Mouse (Mus musculus): ENCODE results near the gene Muc13.

Gene Muc13

DNA sequence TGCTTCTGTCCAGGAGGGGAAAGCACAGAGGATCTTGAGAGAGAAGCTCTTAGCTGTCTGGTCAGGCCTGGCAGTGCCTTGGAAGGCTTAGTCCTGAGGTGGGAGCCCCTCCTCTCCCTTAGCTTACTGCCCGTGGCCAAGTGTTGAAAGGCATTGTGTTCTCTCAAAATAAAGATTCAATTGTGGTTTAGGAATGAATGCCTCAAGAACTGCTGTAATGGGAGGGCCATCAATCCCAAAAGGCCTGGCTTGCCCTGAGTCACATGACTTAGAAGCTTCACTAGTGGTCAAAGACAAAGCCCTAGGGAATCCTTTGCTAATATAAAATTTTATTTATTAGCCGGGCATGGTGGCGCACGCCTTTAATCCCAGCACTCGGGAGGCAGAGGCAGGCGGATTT is 30.8 kb downstream of the Muc13 start:
- no peak for DNase-seq (ENCODE audit: low spot score in 2 of 2)

GRCm38 (mm10) chr16:33828496-33828895 is 34.7 kb downstream of the Muc13 start:
- DNase-seq (ENCODE audit: low spot score in 2 of 2), result no peak

DNA sequence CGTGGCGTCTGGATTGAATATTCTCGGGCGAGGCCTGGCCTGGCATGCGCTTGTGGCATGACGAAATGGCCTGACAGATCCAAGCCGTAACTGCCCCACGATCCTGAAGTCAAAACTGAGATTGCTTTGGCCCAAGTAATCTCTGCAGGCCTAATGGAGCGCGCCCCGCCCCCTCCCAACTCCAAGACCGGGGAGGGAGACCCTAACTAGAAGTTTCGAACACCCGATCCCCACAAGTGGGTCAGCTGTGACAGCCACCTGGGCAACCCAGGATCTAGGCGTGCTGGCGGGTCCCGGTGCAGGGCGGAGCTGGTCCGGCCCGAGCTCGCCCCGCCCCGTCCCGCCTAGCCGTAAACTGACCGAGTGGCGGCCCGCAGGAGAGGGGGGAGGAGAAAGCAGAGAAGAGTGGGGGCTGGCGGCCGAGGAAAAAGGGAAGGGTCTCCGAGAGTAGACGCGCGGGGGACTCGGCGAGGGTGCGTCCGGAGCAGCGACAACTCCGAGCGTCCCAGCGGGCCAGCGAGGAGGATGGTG is 35.5 kb downstream of the Muc13 start, which contains the start of gene Itgb5:
TSS of gene Itgb5 (plus strand) at position 365 of the 531 bp plus-strand sequence.
- peak; percentile 14 to 40 for DNase-seq (ENCODE audit: low spot score in 2 of 2)

DNA sequence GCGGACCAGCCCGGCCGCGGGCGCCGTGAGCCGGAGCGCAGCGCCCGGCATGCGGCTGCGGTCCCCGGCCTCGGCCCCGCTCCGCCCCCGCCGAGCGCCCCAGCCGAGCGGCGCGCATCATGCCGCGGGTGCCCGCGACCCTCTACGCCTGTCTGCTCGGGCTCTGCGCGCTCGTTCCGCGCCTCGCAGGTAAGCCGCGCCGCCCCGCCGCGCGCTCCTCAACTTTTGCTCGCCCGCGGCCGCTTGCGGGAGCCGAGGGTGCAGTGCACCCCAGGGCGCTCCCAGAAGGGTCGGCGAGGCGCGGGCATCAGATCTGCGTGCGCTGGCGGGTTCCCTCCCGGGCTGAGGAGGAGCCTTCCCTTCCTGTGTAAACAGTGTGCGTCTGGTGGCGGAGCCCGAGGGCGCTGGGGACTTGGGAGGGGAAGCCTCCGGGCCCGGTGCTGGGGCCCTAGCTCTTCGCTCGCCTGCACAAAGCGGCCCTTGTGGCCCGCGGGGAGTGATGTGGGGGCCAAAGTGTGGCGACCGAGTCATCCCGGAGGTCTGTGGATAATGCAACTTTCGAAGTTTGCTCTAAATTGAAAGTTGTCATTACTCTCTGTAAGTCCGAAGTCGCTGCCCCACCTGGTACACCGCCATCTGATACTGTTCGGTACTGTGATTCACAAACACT is 36.1 kb downstream of the Muc13 start:
- DNase-seq (ENCODE audit: low spot score in 2 of 2), result peak in 1 of 2 experiments; percentile 25

GRCm38 (mm10) chr16:33830512-33831105 is 36.8 kb downstream of the Muc13 start:
- no peak for DNase-seq (ENCODE audit: low spot score in 2 of 2)

- DNase-seq (ENCODE audit: low spot score in 2 of 2), result no peak
Observed at GRCm38 (mm10) chr16:33832057-33832456, 38.2 kb downstream of the Muc13 start.

- DNase-seq (ENCODE audit: low spot score in 2 of 2), result no peak
Observed at GRCm38 (mm10) chr16:33832728-33833428, 39.0 kb downstream of the Muc13 start.

- DNase-seq (ENCODE audit: low spot score in 2 of 2), result no peak
Observed at GRCm38 (mm10) chr16:33833429-33833753, 39.6 kb downstream of the Muc13 start.

DNA sequence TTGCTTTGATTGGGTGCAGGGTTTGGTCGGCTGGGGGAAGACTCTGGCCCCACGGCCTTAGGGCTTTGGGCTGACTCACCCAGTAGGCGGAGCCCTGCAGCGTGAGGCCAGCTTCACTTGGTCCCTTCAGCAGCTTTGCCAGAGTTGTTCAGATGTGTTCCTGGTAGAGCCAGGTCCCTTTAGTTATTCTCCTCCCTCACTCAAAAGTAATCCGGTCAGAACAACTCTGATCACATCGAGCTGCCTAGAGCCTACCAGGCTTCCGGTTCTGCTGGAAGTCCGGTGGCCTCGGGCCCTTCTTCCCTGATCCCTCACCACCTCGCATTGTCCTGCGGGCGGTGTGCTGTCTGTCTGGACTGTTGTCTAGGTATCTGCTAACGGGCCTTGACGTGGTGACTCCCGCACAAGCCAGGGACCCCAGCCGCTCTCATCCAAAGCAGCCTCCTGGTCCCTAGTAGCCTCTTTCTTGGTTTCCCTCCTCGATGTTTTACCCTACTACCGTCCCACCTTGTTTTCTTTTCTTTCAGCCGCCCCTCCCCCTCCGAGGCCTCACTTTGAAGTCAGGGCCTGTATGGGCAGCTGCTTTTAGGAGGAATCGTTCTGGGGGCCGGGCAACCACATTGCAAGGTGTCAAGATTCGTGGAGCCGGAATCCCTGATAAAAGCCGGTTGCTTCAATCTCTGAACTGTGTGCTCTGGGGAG is 40.1 kb downstream of the Muc13 start:
- DNase-seq (ENCODE audit: low spot score in 2 of 2), result no peak

- no peak for DNase-seq (ENCODE audit: low spot score in 2 of 2)
Observed at GRCm38 (mm10) chr16:33836676-33837075, 42.8 kb downstream of the Muc13 start.

DNA sequence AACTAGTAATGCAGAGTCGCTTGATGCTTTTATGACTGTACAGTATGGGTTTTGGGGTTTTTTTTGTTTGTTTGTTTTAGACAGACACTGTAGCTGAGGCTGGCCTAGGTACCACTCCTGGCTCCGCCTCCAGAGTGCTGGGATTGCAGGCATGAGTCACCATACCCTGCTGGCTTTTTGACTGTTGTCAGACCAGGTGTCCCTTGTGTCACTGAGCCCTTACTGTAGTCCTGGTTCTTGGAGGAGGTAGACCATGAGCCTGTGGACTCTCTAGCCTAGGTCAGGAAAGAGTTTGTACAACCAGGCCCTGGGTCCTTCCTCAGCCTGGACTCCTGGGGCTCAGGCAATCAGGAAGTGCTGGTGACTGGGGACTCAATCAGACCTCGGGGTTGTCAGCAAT is 43.4 kb downstream of the Muc13 start:
- no peak for DNase-seq (ENCODE audit: low spot score in 2 of 2)

GRCm38 (mm10) chr16:33840616-33841015 is 46.8 kb downstream of the Muc13 start:
- no peak for DNase-seq (ENCODE audit: low spot score in 2 of 2)

DNA sequence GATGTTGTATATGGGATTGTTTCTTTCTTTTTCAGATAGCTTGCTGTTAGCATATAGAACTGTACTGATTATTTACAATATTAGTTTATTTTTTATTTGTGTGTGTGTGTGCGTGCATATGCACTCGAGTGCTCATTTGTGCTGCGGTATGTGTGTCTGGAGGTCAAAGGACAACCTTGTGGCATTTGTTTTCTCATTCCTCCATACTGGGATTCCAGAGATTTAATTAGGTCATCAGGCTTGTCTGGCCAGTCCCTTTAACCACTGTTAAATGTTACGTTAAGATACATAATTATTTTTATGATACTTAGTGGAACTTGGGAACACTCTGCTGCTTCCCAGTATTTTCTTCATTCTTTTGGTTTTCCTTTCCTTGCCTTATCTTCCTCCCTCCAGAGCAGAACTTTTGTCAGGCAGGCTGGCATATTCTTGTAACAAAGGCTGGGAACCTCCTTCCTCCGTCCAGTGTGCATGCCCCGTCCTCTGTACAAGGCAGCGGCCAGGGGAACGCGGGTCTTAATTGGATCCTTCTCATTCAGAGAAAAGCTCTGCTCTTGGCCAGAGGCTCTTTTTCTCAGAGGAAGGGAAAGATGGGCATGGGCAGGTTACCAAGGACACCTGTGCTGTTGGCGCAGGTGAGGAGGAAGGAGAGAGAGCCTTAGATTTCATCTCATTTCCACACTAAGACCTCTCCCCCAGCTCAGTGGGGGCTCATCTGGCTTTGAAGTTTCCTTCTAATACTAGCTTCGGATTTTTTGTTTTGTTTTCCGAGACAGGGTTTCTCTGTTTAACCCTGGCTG is 48.4 kb downstream of the Muc13 start:
- DNase-seq (ENCODE audit: low spot score in 2 of 2), result no peak

DNA sequence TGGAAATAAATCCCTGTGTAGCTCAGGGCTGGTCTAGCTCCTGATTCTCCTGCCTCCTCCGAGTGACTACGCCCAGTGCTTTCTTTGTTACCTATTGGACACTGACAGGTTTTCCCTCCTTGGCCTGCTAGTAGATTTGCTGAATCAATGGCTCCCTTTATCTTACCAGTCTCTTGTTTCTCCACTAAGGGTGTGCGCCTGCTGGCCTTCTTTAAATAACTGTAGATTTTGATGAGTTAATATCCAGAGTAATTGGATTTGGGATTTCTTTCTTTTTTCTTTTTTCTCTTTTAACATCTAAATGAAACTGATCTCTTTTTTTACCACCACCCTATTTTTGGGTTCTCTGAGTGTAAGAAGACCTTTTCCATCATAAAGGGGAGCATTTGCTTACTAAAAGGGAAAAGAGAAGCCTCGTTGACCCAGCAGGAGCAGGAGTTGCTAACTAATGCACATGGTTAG is 50.3 kb downstream of the Muc13 start:
- DNase-seq (ENCODE audit: low spot score in 2 of 2), result no peak

GRCm38 (mm10) chr16:33844866-33845265 is 51.0 kb downstream of the Muc13 start:
- DNase-seq (ENCODE audit: low spot score in 2 of 2), result no peak

DNA sequence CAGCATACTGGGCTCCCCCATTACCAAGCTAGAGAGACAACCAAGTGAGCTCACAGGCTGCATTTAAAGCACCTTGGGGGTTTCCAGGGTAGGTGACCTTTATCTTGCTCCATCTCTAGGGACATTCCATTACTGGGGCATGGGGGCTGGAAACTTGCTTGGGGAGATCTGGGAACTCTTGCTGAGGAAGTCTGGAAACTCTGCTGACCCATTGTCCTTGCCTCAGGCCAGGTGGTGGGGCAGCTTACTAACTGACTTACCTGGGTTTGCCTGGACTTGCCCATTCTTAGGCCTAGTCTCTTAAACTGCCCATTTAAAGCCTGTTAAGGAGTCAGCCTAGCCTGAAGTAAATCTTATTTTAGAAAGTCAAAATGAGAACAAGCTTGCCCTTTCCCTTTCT is 59.4 kb downstream of the Muc13 start:
- DNase-seq (ENCODE audit: low spot score in 2 of 2), result no peak

DNA sequence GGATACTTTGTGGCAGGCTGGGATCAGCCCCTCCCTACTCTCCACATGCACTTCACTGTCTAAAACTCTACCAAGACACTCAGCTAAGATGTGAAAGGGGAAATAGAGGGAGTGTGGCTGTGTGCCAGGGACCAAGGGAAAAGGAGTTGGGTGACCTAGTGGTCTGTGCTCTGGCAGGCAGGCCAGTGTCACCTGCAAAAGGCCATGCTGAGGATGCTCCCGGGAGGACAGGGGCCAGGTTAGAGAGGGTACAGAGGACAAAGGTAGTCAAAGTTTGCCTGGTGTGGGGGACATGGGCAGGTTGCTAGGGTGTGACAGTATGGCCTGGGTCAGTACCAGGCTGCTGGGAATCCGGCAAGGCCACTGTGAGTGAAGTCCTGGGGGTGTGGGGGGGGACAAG is 64.9 kb downstream of the Muc13 start:
- no peak for DNase-seq (ENCODE audit: low spot score in 2 of 2)

- DNase-seq (ENCODE audit: low spot score in 2 of 2), result no peak
Observed at GRCm38 (mm10) chr16:33859380-33859779, 65.5 kb downstream of the Muc13 start.

GRCm38 (mm10) chr16:33859988-33860700 is 66.3 kb downstream of the Muc13 start:
- peak; percentile 79 to 87 for DNase-seq (ENCODE audit: low spot score in 2 of 2)

- no peak for DNase-seq (ENCODE audit: low spot score in 2 of 2)
Observed at GRCm38 (mm10) chr16:33862406-33862805, 68.6 kb downstream of the Muc13 start.
